Mouse (Mus musculus): ENCODE data around the gene Irf9. TPM values are rescaled to one million over a fixed set of nuclear protein-coding genes. Genes with fewer than 3 reads are reported as not detected.
A peak's percentile ranks its signal among the peaks of the same experiment; 100 is the strongest.

Irf9 gene
- total and polyA plus RNA-seq, 2 experiments from 2014 or later, result 7.4 to 18.2 TPM

GRCm38 (mm10) chr14:55628077-55628827, 24.9 kb downstream of the Irf9 start:
- Histone ChIP-seq H3K27me3 (ENCODE audit: insufficient read depth, low read length) (no peaks in the 10 kb centered on the region), H3K36me3 (ENCODE audit: insufficient read depth, low read length) (peaks cover 84% of the 10 kb centered on the region), H3K9me3 (ENCODE audit: low read length) (no peaks in the 10 kb centered on the region), H3K27ac (ENCODE audit: low read depth, low read length) (no peak overlapping the region), H3K4me1 (ENCODE audit: insufficient read depth, low read length) (no peaks in the 10 kb centered on the region), H3K9ac (replicated peaks; ENCODE audit: low read length, poor library complexity, severe bottlenecking) (no peak overlapping the region), H3K4me3 (ENCODE audit: low read depth, low read length) (no peak overlapping the region), H3K4me2 (ENCODE audit: low read depth, low read length, poor library complexity, severe bottlenecking) (no peak overlapping the region)
- TF ChIP-seq CTCF (IDR thresholded peaks at IDR 0.05), result no peak
- DNase-seq (ENCODE audit: low spot score) (no peak), ATAC-seq (ENCODE audit: low FRiP score) (no peak)
- 94% methylated on average over 27 of the region's 27 CpGs for WGBS

GRCm38 (mm10) chr14:55629312-55629711, 25.9 kb downstream of the Irf9 start:
- peaks cover 89% of the 10 kb centered on the region for H3K36me3 ChIP-seq (ENCODE audit: insufficient read depth, low read length)
- DNase-seq (ENCODE audit: low spot score), result no peak
- no peak for ATAC-seq (ENCODE audit: low FRiP score)
- no peaks in the 10 kb centered on the region for H3K9me3 ChIP-seq (ENCODE audit: low read length)
- TF ChIP-seq CTCF (IDR thresholded peaks at IDR 0.05), result peak; percentile 67
- no peak overlapping the region for H3K4me3 ChIP-seq (ENCODE audit: low read depth, low read length)
- H3K27me3 ChIP-seq (ENCODE audit: insufficient read depth, low read length), result no peaks in the 10 kb centered on the region
- 55% methylated on average over 5 of the region's 5 CpGs for WGBS
- no peak overlapping the region for H3K4me2 ChIP-seq (ENCODE audit: low read depth, low read length, poor library complexity, severe bottlenecking)
- H3K27ac ChIP-seq (ENCODE audit: low read depth, low read length), result no peak overlapping the region
- H3K9ac ChIP-seq (replicated peaks; ENCODE audit: low read length, poor library complexity, severe bottlenecking), result no peak overlapping the region
- H3K4me1 ChIP-seq (ENCODE audit: insufficient read depth, low read length), result no peaks in the 10 kb centered on the region; the same call in 1 of the 2 replicates

GRCm38 (mm10) chr14:55634874-55635522, 31.6 kb downstream of the Irf9 start:
- Histone ChIP-seq H3K4me3 (ENCODE audit: low read depth, low read length) (peak overlapping the region; percentile 71), H3K9ac (replicated peaks; ENCODE audit: low read length, poor library complexity, severe bottlenecking) (peak overlapping the region; percentile 80), H3K36me3 (ENCODE audit: insufficient read depth, low read length) (peaks cover 56% of the 10 kb centered on the region), H3K27me3 (ENCODE audit: insufficient read depth, low read length) (no peaks in the 10 kb centered on the region), H3K4me1 (ENCODE audit: insufficient read depth, low read length) (peaks cover 6% of the 10 kb centered on the region; the same call in 1 of the 2 replicates), H3K4me2 (ENCODE audit: low read depth, low read length, poor library complexity, severe bottlenecking) (peak overlapping the region; percentile 91), H3K27ac (ENCODE audit: low read depth, low read length) (peak overlapping the region; percentile 63), H3K9me3 (ENCODE audit: low read length) (no peaks in the 10 kb centered on the region)
- 2% methylated on average over 22 of the region's 23 CpGs for WGBS
- DNase-seq (ENCODE audit: low spot score), result peak; percentile 37
- peak; percentile 60 for ATAC-seq (ENCODE audit: low FRiP score)
- no peak for TF ChIP-seq CTCF (IDR thresholded peaks at IDR 0.05)

- peak within 1 kb of the TSS; percentile 71 for H3K4me3 ChIP-seq (ENCODE audit: low read depth, low read length)
Observed at GRCm38 (mm10) chr14:55635523-55636007, 32.2 kb downstream of the Irf9 start, which contains the start of gene Ipo4. TSS of gene Ipo4 (minus strand) at chr14:55635957.

GRCm38 (mm10) chr14:55637795-55638194, 34.4 kb downstream of the Irf9 start, which contains the start of gene Gm49378:
TSS of gene Gm49378 (minus strand) at chr14:55637895.
- H3K27me3 ChIP-seq (ENCODE audit: insufficient read depth, low read length), result no peaks in the 10 kb centered on the region
- H3K4me1 ChIP-seq (ENCODE audit: insufficient read depth, low read length), result peaks cover 6% of the 10 kb centered on the region; the same call in 1 of the 2 replicates
- DNase-seq (ENCODE audit: low spot score), result no peak
- H3K36me3 ChIP-seq (ENCODE audit: insufficient read depth, low read length), result peaks cover 42% of the 10 kb centered on the region
- TF ChIP-seq CTCF (IDR thresholded peaks at IDR 0.05), result no peak
- 95% methylated on average over 9 of the region's 9 CpGs for WGBS
- no peak within 1 kb of the TSS for H3K27ac ChIP-seq (ENCODE audit: low read depth, low read length)
- H3K4me2 ChIP-seq (ENCODE audit: low read depth, low read length, poor library complexity, severe bottlenecking), result no peak within 1 kb of the TSS
- ATAC-seq (ENCODE audit: low FRiP score), result no peak
- H3K9me3 ChIP-seq (ENCODE audit: low read length), result no peaks in the 10 kb centered on the region
- no peak within 1 kb of the TSS for H3K9ac ChIP-seq (replicated peaks; ENCODE audit: low read length, poor library complexity, severe bottlenecking)
- H3K4me3 ChIP-seq (ENCODE audit: low read depth, low read length), result no peak within 1 kb of the TSS

More at GRCm38 (mm10) chr14:55635523-55636007, 32.2 kb downstream of the Irf9 start, which contains the start of gene Ipo4:
- H3K9me3 ChIP-seq (ENCODE audit: low read length), result no peaks in the 10 kb centered on the region
- H3K4me2 ChIP-seq (ENCODE audit: low read depth, low read length, poor library complexity, severe bottlenecking), result peak within 1 kb of the TSS; percentile 91
- DNase-seq (ENCODE audit: low spot score) (peak; percentile 95), ATAC-seq (ENCODE audit: low FRiP score) (peak; percentile 88)
- peak within 1 kb of the TSS; percentile 63 for H3K27ac ChIP-seq (ENCODE audit: low read depth, low read length)
- H3K9ac ChIP-seq (replicated peaks; ENCODE audit: low read length, poor library complexity, severe bottlenecking), result peak within 1 kb of the TSS; percentile 80
- H3K4me1 ChIP-seq (ENCODE audit: insufficient read depth, low read length), result peaks cover 6% of the 10 kb centered on the region; the same call in 1 of the 2 replicates
- peaks cover 56% of the 10 kb centered on the region for H3K36me3 ChIP-seq (ENCODE audit: insufficient read depth, low read length)
- no peak for TF ChIP-seq CTCF (IDR thresholded peaks at IDR 0.05)
- 2% methylated on average over 33 of the region's 33 CpGs for WGBS
- H3K27me3 ChIP-seq (ENCODE audit: insufficient read depth, low read length), result no peaks in the 10 kb centered on the region
